Mouse (Mus musculus) v-Abl transformed pro-B cells (cell line): ENCODE results near the gene Lrrfip2.

Experiments
- in situ Hi-C, 2 experiments: fragments of 400-800 bp; cut with MboI; formaldehyde crosslinking; loops; one replicate each; pipeline ENCODE4 v1.15.1; 2025; ENCODE audit not compliant: unreplicated experiment in 2 of 2

Gene Lrrfip2

GRCm38 (mm10) chr9:111107863-111108262, 9.5 kb upstream of the Lrrfip2 start:
- in situ Hi-C loops = no loop called here

DNA sequence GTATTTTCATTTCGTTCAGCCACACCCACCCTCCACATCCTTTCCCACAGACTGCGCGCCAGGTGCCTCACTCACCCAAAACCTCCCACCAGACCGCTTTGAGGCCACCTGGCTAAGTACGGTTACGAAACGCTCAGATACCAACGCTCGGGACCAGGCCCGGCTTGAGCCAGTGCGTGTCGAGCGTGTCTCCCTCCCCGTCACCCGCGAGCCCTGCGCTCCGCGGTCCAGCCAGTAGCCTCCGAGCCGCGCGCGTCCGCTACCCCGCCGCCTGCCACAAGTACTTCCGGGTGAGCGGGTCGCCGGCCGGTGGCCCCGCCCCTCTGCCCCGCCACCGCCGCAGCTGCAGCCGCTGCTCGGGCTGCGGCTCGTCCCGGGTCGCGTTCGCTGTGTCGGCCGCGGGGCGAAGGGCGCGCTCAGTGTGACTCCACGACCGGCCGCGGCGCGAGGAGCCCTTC, 431 bp downstream of the Lrrfip2 start:
- in situ Hi-C loops = loop anchor here in 1 of 2 experiments (5.0 kb wide), 1 partner anchor 154 kb away; the partner anchor contains the start of genes Epm2aip1 and Mlh1

DNA sequence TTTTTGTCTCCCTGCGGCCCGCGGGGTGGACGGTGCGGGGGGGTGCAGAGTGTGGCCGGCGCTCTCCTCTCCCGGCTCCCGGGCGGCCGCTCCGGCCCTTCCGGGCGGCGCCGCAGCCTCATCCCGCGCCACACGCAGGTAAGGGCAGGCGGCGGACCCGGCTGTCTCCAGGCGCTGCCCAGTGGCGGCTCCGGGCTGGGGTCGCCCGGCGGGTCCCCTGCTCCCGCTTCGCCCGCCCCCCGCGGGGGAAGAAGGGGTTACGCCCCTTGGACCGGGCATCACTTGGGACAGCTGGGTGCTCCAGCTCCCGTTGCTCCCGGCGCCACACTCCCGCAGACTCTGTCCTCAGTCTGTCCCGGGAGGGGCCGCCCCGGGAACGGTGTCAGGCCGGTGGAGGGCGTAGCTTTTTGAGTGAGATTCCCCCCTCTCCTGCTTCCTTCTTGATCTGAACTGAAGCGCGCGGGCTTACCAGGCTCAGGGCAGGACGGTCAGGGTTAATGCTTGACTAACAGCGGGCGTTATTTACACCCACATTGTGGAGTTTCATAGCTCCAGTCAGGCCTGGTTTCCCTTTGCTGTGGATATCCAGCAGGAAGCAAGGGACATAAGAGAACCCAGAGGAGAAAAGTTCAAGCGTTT, 979 bp downstream of the Lrrfip2 start:
- in situ Hi-C loops = loop anchor here in 1 of 2 experiments (5.0 kb wide), 1 partner anchor 154 kb away; the partner anchor contains the start of genes Epm2aip1 and Mlh1

- in situ Hi-C loops = loop anchor here in 1 of 2 experiments (5.0 kb wide), 1 partner anchor 153 kb away; the partner anchor contains the start of genes Epm2aip1 and Mlh1
Measured at GRCm38 (mm10) chr9:111118891-111119441, 1.6 kb downstream of the Lrrfip2 start.

DNA sequence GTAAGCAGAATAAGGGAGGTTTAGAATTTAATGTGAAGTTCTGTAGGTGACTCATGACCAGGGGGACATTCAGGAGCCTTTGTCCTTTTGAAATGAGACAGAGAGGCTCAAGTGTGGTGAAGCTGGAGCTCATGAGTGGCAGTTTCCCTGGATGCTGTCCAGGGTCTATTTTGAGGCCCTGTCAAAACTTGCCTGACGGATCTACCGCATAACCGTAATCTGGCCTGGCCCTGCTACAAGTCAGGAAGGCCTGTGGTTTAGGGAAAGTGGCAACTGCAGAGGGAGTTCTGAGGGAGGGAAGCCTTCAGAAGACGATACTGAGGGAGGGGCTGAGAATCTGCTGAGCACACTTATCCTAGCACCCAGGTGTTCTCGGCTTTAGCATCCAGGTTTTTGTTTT, 5.1 kb downstream of the Lrrfip2 start:
- in situ Hi-C loops = no loop called here

DNA sequence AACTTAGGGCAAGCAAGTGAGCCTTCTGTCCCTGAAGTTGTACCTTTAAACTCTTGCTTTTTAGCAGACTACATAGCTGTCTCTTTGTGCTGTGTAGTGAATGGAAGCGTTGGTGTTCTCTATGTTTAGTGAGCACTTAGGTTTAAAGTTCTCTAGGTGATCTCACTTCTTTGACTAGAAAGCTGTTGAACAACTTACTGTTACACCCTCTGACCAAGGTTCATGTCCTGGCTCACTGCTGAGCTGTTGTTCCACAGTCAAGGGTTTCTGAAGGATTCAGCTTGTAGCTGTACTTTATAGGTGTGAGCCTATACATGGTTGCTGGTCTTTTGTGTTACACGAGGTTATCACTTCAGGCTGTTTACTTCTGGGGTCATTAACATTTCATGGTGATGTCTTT, 5.9 kb downstream of the Lrrfip2 start:
- in situ Hi-C loops = no loop called here

DNA sequence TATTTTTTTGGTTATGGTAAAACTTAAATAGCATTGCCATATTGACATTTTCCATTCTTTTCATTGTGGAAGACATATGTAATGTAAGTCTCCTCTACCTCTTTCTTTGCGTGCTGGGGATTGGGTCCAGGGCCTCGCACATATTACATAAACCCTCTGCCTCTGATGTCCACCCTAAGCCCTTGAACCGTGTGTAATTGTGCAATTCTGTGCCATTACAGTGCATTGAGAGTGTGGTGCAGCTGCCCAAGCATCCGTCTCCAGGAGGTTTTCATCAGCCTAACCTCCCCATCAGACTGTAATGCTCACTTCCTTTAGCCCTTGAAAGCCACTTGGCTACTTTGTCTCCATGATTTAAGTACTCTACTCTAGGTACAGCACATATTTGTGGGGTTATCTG, 7.0 kb downstream of the Lrrfip2 start:
- in situ Hi-C loops = no loop called here

DNA sequence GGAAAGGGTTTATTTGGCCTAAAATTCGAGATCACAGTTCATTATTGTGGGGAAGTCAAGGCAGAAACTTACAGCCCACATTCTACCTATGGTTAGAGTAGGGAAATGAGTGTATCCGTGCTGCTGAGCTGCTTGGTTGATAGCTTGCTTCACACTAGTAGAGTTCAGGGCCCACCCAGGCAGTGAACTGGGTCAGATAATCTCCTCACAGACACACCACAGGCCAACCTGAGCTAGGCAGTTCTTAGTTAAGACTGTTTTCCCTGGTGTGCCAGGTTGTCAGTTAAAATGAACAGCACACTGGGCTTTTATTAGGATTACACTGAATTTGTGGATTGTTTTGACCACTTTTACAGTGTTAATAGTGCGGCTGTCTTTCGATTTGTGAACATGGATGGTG, 9.3 kb downstream of the Lrrfip2 start:
- in situ Hi-C loops = no loop called here

GRCm38 (mm10) chr9:111127749-111128148, 10.4 kb downstream of the Lrrfip2 start:
- in situ Hi-C loops = no loop called here

GRCm38 (mm10) chr9:111130126-111130525, 12.7 kb downstream of the Lrrfip2 start:
- in situ Hi-C loops = no loop called here

DNA sequence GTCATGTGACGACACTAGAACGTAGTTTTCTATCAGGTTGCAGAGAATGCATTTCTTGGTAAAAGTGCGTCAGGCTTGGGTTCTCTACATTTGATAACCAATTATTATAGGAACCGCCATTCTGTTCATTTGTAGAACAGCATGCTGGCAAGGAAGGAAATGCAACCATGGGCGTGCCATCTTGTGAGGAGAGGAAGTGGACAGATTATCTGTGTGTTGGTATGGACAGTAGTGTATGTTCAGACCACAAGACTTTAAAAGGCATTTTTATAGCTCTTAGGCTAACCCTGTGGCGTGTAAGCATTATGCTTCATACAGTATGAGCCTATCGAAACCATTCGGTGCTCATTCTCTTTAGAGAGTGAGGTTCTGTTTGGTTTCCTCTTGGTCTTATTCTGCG, 20.8 kb downstream of the Lrrfip2 start:
- in situ Hi-C loops = no loop called here

GRCm38 (mm10) chr9:111142721-111143120, 25.3 kb downstream of the Lrrfip2 start:
- in situ Hi-C loops = loop anchor here in 1 of 2 experiments (5.0 kb wide), 1 partner anchor 40 kb away; no protein-coding TSS in a partner anchor

- in situ Hi-C loops = loop anchor here in 1 of 2 experiments (5.0 kb wide), 1 partner anchor 39 kb away; no protein-coding TSS in a partner anchor
Measured at GRCm38 (mm10) chr9:111143387-111143786, 26.0 kb downstream of the Lrrfip2 start.

- in situ Hi-C loops = loop anchor here in 1 of 2 experiments (5.0 kb wide), 1 partner anchor 38 kb away; no protein-coding TSS in a partner anchor
Measured at GRCm38 (mm10) chr9:111144711-111145110, 27.3 kb downstream of the Lrrfip2 start.

DNA sequence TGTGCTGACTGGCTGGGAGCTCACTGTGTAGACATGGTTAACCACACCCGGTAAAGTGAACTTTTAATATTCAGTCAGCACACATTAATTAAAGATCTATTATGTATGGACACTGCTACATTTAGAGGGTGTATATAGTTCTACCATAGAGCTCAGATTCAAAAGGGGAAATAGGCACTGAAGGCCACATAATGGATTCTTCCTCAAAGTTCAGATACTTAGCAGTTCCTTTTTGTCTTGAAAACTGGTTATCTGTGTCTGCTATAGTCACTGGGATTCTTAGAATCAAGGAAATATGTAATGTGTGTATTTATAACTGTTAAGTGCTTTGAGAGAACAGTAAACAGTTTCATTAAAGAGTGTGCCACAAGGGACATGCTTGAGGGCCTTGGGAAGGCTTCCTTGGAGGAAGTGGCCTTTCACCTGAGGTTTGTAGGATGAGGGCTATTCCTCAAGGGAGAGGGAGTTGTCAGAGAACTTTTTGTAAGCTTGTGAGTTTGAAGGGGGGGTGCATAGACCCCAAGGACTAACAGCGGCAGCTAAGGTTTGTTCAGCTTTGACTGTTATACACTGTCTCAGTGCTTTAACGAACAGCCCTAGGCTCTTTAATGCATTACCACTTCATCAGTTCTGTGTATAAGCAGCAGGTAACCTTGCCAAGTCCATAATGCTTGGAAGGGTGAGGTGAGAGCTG, 28.3 kb downstream of the Lrrfip2 start:
- in situ Hi-C loops = no loop called here

DNA sequence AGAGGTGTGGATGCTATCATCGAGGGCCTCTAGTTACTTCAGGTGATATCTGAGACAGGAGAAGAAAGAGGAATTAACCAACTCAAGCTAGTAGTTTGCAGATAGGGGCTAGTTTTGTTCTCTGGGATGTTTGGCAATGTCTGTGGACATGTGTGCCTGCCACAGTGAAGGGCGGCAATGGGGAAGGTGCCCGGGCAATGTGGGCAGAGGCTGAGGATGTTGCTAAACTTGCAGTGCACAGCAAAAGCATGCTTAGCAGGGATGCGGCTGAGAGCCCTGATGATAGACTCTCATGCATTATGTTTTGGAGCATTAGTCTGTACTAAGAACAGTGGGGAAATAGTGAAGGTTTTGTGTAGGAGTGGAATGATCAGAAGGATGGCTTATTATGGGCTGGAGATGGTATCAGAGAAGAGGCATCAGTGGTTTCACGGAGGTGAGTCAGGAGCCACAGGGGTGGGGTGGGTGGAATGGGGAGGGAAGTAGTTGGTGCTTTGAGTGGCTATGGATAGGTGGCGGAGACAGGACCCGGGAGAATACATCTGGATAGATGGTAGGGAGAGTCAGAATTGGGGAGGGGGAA, 28.9 kb downstream of the Lrrfip2 start:
- in situ Hi-C loops = no loop called here

DNA sequence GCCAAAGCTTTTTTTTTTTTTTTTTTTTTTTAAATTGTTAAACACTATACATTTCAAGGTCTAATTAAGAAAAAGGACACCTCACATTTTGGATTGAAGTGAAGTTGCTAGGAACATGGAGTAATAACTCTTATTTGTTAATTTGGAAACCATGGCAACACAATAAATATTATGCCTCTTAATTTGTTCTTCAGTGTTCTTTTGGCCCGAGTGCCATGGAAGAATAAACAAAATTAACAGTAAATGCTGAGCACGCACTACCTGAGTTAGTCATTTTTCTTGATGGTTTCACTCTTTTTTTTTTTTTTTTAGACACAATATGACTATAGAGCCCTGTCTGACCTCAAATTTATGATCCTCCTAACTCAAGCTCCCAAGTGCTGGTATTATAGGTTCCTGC, 30.6 kb downstream of the Lrrfip2 start:
- in situ Hi-C loops = no loop called here

DNA sequence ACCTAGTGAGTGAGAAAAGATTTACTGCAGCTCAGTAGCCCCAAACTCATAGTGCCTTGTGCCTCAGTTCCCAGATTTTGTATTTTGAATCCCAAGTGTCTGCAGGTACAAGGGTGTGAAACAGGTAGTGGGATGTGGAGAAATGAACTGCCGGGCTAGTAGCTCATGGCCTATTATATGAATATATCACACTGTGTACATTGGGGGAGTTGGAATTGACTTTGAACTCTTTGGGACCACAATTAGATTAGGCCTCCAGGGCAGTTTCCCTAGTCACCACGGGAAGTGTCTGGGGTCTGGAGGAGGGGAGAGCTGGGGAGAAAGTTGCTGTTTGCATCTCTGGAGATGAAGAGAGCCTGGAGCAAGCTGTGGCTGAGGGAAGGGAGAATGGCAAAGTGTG, 31.0 kb downstream of the Lrrfip2 start:
- in situ Hi-C loops = no loop called here

DNA sequence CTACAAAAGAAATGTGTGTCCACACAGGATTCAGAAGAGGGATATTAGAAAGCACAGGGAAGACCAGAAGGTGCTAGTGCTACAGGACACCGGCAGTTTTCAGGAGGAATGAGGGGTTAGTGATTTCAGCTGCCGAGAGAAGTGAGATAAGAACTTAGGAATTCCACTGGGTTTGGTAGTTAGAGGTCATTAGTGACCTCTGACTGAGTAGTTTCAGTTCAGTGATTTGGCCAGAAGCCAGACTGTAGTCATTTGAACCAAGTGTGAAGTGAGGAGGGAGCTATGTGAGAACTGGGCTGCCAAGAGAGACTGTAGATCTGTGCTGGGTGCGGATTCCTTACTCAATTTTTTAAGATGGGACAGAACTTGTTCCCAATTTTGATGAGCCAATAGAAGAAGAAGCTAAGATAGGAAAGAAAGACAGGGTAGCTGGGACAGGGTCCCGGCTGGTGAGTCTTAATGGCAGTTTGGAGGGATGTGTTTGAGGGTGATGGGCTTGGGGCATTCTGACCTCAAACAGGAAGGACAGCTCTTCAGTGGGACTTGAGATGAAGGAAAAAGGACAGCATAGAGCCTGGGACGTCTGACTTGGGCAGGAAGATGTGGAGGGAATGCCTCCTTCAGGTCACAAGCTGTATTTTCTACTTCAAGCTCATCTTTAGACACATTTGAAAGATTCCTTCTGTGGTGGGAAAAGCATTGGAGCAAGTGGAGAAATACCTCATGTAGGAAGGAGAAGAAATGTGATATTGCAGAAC, 32.0 kb downstream of the Lrrfip2 start:
- in situ Hi-C loops = no loop called here

GRCm38 (mm10) chr9:111152314-111152897, 35.0 kb downstream of the Lrrfip2 start:
- in situ Hi-C loops = no loop called here
